Mouse (Mus musculus) stomach, postnatal 0 days (tissue): ENCODE data around the gene Higd2a.

ENCODE experiments used
- CTCF ChIP-seq: IDR thresholded peaks from 2 replicates; pipeline ENCODE4 v1.5.1; 2016; ENCODE audit warnings: antibody characterized with exemption, low read depth, mild to moderate bottlenecking, moderate library complexity
- EP300 ChIP-seq: optimal IDR thresholded peaks from 2 replicates; pipeline ENCODE3; 2016; ENCODE audit warnings: antibody characterized with exemption

- TF ChIP-seq EP300 (no peak), CTCF (no peak)
Measured at GRCm38 (mm10) chr13:54560608-54561007, 29.4 kb upstream of the Higd2a start.
